Mouse (Mus musculus): ENCODE results near the gene Pop4.

DNA sequence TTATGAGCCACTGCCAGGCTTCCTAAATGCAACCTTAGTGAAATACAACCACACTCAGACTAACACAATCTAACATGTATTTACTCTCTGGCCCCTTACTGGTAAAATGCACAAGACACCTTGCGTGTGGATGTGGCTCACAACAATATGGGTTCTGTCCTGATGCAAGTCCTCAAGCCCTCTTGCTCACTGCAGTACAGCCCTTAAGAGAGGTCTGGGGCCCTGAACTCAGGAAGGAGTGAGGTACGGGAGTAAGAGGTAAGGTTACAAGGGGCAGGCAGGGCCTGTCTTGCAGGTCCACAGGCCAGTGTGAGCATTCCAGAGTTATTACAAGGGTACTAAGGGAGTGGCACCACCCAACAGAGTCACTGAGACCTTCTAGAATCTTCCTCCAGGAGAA, 45.0 kb downstream of the Pop4 start:
- TF ChIP-seq GATA1 (IDR thresholded peaks at IDR 0.05; ENCODE audit: low read length), result no peak
- no peak for TF ChIP-seq TAL1 (IDR thresholded peaks at IDR 0.05; ENCODE audit: low read length)
